Mouse (Mus musculus): ENCODE data around the gene Vps33a. TPM values are rescaled to one million over a fixed set of nuclear protein-coding genes. Genes with fewer than 3 reads are reported as not detected.
"Not testable (repeated sequence)": the region's sequence is repeated elsewhere in the genome, so short reads cannot be mapped to it uniquely, and the experiment has no call there.

The Vps33a gene
- polyA plus RNA-seq, 1 experiment = 7.8 TPM

- Histone ChIP-seq H3K27me3 (ENCODE audit: control insufficient read depth, insufficient read depth, low read length) (no peaks in the 10 kb centered on the region), H3K4me3 (ENCODE audit: low read depth, low read length) (no peak overlapping the region), H3K4me1 (ENCODE audit: control insufficient read depth, insufficient read depth, insufficient read length, low read length) (no peaks in the 10 kb centered on the region), H3K27ac (ENCODE audit: insufficient read depth, low read depth, low read length) (no peak overlapping the region), H3K36me3 (ENCODE audit: control insufficient read depth, insufficient read depth, low read length) (peaks cover 23% of the 10 kb centered on the region)
- TF ChIP-seq POLR2A (IDR thresholded peaks at IDR 0.05; ENCODE audit: low read depth, low read length) (no peak), CTCF (IDR thresholded peaks at IDR 0.05; ENCODE audit: extremely low read depth, insufficient read length, insufficient replicate concordance, low read depth, low read length) (no peak)
- 95% methylated on average over 5 of the region's 5 CpGs for WGBS
These were observed 58.0 kb downstream of the Vps33a start for GRCm38 (mm10) chr5:123514871-123515270.

DNA sequence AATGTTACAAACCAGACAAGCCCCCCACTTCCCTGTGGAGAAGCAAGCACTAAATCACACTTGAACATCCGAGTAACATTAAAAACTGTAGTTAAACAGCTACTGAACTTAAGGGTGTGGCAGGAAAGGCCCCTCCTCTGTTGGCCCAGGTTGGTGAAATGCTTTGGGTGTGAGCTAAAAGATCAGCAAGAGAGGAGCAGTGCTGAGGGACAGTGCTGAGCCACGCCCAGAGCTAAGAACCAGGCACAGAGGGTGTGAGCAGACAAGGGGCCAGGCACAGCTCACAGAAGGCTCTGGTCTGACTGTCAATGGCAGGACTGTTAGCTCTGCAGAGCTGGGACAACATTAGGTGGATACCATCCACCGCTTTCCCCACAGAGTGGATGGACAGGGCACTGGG is 60.7 kb downstream of the Vps33a start:
- H3K4me1 ChIP-seq (ENCODE audit: control insufficient read depth, insufficient read depth, insufficient read length, low read length) = peaks cover 9% of the 10 kb centered on the region
- H3K4me3 ChIP-seq (ENCODE audit: low read depth, low read length) = no peak overlapping the region
- WGBS = 52% methylated on average over 3 of the region's 3 CpGs
- H3K27ac ChIP-seq (ENCODE audit: insufficient read depth, low read depth, low read length) = no peak overlapping the region
- H3K27me3 ChIP-seq (ENCODE audit: control insufficient read depth, insufficient read depth, low read length) = peaks cover 17% of the 10 kb centered on the region
- peaks cover 14% of the 10 kb centered on the region for H3K36me3 ChIP-seq (ENCODE audit: control insufficient read depth, insufficient read depth, low read length)
- TF ChIP-seq CTCF (IDR thresholded peaks at IDR 0.05; ENCODE audit: extremely low read depth, insufficient read length, insufficient replicate concordance, low read depth, low read length) (no peak), POLR2A (IDR thresholded peaks at IDR 0.05; ENCODE audit: low read depth, low read length) (no peak)

DNA sequence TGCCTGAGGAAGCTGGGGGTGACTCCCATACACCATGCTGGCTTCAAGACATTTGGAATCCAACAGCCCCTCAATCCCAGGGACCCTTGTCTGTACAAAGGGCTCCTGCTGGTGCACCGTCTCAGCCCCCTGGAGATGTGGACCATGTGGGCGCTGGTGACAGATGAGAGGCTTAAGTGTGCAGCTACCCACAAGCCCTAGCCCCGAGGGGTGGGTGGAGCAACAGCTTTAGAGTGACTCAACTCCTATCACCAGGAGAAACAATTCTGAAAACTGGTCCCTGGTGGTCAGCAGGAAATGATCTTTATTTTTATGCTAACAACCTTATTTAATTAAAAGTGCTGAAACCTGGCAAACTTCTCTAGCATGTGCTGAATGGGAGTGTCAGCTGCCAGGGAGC is 61.4 kb downstream of the Vps33a start:
- H3K27me3 ChIP-seq (ENCODE audit: control insufficient read depth, insufficient read depth, low read length) = peaks cover 23% of the 10 kb centered on the region
- WGBS = 81% methylated on average over 3 of the region's 3 CpGs
- not testable (repeated sequence) for H3K4me3 ChIP-seq (ENCODE audit: low read depth, low read length); H3K36me3 ChIP-seq (ENCODE audit: control insufficient read depth, insufficient read depth, low read length); H3K27ac ChIP-seq (ENCODE audit: insufficient read depth, low read depth, low read length); H3K4me1 ChIP-seq (ENCODE audit: control insufficient read depth, insufficient read depth, insufficient read length, low read length)

- Histone ChIP-seq H3K4me3 (ENCODE audit: low read depth, low read length) (no peak within 1 kb of the TSS), H3K4me1 (ENCODE audit: control insufficient read depth, insufficient read depth, insufficient read length, low read length) (peaks cover 9% of the 10 kb centered on the region), H3K27me3 (ENCODE audit: control insufficient read depth, insufficient read depth, low read length) (peaks cover 23% of the 10 kb centered on the region), H3K27ac (ENCODE audit: insufficient read depth, low read depth, low read length) (no peak within 1 kb of the TSS), H3K36me3 (ENCODE audit: control insufficient read depth, insufficient read depth, low read length) (peaks cover under 1% of the 10 kb centered on the region; the same call in 1 of the 2 replicates)
- no peak for TF ChIP-seq CTCF (IDR thresholded peaks at IDR 0.05; ENCODE audit: extremely low read depth, insufficient read length, insufficient replicate concordance, low read depth, low read length)
- TF ChIP-seq POLR2A (IDR thresholded peaks at IDR 0.05; ENCODE audit: low read depth, low read length) = no peak
- WGBS = 85% methylated on average over 5 of the region's 5 CpGs
These were observed 62.7 kb downstream of the Vps33a start, which contains the start of gene B3gnt4 for GRCm38 (mm10) chr5:123510160-123510559. Gene B3gnt4 (plus strand): TSS chr5:123510460.

DNA sequence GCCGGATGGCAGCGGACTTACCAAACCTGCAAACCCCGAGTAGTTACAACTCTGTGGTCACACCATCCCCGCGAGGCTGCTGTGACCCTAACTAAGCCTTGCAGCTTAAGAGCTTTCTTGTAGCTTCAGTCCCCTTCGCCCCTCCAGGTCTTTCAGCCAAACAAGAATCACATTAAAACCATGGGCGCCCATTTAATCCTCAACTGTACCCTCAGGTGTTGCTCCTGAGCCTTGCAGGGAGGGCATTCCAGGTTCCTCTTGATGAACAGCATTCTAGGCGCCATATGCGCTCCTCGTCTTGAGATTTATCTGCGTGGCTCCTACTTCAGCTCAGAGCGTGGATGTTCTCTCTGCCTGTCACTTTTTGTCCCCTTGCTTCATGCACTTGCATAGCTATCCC is 63.9 kb downstream of the Vps33a start:
- Histone ChIP-seq H3K36me3 (ENCODE audit: control insufficient read depth, insufficient read depth, low read length) (no peaks in the 10 kb centered on the region), H3K4me1 (ENCODE audit: control insufficient read depth, insufficient read depth, insufficient read length, low read length) (peaks cover 9% of the 10 kb centered on the region), H3K27ac (ENCODE audit: insufficient read depth, low read depth, low read length) (no peak overlapping the region), H3K27me3 (ENCODE audit: control insufficient read depth, insufficient read depth, low read length) (peaks cover 23% of the 10 kb centered on the region), H3K4me3 (ENCODE audit: low read depth, low read length) (peak overlapping the region; percentile 76)
- WGBS = 13% methylated on average over 12 of the region's 12 CpGs
- TF ChIP-seq CTCF (IDR thresholded peaks at IDR 0.05; ENCODE audit: extremely low read depth, insufficient read length, insufficient replicate concordance, low read depth, low read length) (no peak), POLR2A (IDR thresholded peaks at IDR 0.05; ENCODE audit: low read depth, low read length) (no peak)

DNA sequence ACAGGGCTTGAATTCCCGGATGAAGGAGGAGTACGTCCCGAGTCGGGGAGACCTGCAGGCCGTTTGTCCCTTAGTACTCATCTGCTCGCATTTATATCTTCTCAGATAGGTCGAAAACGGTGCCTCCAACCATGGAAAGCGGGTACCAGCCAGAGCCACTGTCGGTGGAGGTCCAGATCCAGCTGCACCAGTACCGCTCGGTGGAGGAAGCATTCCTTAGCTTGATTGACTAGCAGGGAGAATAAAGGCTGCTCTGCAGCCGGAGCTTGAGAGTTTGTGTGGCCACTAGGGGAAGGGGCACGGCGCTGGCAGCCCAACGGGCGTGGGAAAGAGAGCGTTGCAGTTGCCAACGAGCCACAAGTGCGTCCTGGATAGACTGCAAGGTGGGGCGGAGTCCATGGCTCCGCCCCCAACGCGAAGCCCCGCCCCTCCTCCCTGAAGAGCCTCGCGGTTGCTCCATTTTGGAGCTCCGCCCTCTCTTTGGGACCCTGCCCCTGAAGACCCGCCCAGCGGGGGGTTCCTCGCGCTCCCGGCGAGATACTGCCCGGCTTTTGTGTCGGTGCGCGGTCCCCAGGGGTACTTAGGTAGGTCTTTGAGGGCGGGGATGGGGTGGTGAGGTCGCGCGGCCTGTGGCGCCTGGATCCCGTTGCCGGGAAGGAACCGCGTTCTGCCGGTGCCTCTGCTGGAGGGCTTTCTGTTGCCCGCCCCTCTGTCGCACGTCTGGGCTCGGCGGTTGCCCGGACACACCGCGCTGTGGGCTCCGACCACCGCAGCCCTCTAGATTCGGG is 64.7 kb downstream of the Vps33a start:
- Histone ChIP-seq H3K4me3 (ENCODE audit: low read depth, low read length) (peak overlapping the region; percentile 76), H3K27ac (ENCODE audit: insufficient read depth, low read depth, low read length) (no peak overlapping the region), H3K27me3 (ENCODE audit: control insufficient read depth, insufficient read depth, low read length) (peaks cover 23% of the 10 kb centered on the region), H3K4me1 (ENCODE audit: control insufficient read depth, insufficient read depth, insufficient read length, low read length) (peaks cover 9% of the 10 kb centered on the region), H3K36me3 (ENCODE audit: control insufficient read depth, insufficient read depth, low read length) (no peaks in the 10 kb centered on the region)
- 1% methylated on average over 59 of the region's 59 CpGs for WGBS
- no peak for TF ChIP-seq POLR2A (IDR thresholded peaks at IDR 0.05; ENCODE audit: low read depth, low read length)
- no peak for TF ChIP-seq CTCF (IDR thresholded peaks at IDR 0.05; ENCODE audit: extremely low read depth, insufficient read length, insufficient replicate concordance, low read depth, low read length)

- TF ChIP-seq POLR2A (IDR thresholded peaks at IDR 0.05; ENCODE audit: low read depth, low read length) = no peak
- TF ChIP-seq CTCF (IDR thresholded peaks at IDR 0.05; ENCODE audit: extremely low read depth, insufficient read length, insufficient replicate concordance, low read depth, low read length) = no peak
- Histone ChIP-seq H3K4me3 (ENCODE audit: low read depth, low read length) (no peak overlapping the region), H3K36me3 (ENCODE audit: control insufficient read depth, insufficient read depth, low read length) (no peaks in the 10 kb centered on the region), H3K27ac (ENCODE audit: insufficient read depth, low read depth, low read length) (no peak overlapping the region), H3K27me3 (ENCODE audit: control insufficient read depth, insufficient read depth, low read length) (peaks cover 6% of the 10 kb centered on the region), H3K4me1 (ENCODE audit: control insufficient read depth, insufficient read depth, insufficient read length, low read length) (0 out of 2 replicates have a peak, but pooled peaks cover 2% of the 10 kb centered on the region)
- 25% methylated on average over 4 of the region's 4 CpGs for WGBS
These were observed 70.9 kb downstream of the Vps33a start for GRCm38 (mm10) chr5:123501973-123502372.

Measured in small intestine, adult 2 months (tissue).